Mouse (Mus musculus): ENCODE measurements around the gene Gm49322. TPM values are rescaled to one million over a fixed set of nuclear protein-coding genes. Genes with fewer than 3 reads are reported as not detected.

Gene Gm49322
- polyA plus RNA-seq, 1 experiment from 2014 or later: 4.4 TPM

GRCm38 (mm10) chr10:80620365-80620764, 14.5 kb downstream of the Gm49322 start:
- Histone ChIP-seq H3K9me3 (ENCODE audit: control insufficient read depth, low read length) (no peaks in the 10 kb centered on the region), H3K4me1 (replicated peaks; ENCODE audit: control insufficient read depth, insufficient read depth, low read length) (peaks cover 20% of the 10 kb centered on the region), H3K36me3 (ENCODE audit: control insufficient read depth, insufficient read depth, low read length) (peaks cover 3% of the 10 kb centered on the region; the same call in 1 of the 2 replicates), H3K4me2 (ENCODE audit: low read depth, low read length) (no peak overlapping the region), H3K9ac (ENCODE audit: low read length) (no peak overlapping the region), H3K27me3 (ENCODE audit: control insufficient read depth, insufficient read depth, low read depth, low read length) (no peaks in the 10 kb centered on the region), H3K27ac (ENCODE audit: low read length) (no peak overlapping the region), H3K4me3 (ENCODE audit: low read length) (no peak overlapping the region)
- 76% methylated on average over 9 of the region's 9 CpGs for WGBS
- no peak for ATAC-seq (ENCODE audit: low read depth)

DNA sequence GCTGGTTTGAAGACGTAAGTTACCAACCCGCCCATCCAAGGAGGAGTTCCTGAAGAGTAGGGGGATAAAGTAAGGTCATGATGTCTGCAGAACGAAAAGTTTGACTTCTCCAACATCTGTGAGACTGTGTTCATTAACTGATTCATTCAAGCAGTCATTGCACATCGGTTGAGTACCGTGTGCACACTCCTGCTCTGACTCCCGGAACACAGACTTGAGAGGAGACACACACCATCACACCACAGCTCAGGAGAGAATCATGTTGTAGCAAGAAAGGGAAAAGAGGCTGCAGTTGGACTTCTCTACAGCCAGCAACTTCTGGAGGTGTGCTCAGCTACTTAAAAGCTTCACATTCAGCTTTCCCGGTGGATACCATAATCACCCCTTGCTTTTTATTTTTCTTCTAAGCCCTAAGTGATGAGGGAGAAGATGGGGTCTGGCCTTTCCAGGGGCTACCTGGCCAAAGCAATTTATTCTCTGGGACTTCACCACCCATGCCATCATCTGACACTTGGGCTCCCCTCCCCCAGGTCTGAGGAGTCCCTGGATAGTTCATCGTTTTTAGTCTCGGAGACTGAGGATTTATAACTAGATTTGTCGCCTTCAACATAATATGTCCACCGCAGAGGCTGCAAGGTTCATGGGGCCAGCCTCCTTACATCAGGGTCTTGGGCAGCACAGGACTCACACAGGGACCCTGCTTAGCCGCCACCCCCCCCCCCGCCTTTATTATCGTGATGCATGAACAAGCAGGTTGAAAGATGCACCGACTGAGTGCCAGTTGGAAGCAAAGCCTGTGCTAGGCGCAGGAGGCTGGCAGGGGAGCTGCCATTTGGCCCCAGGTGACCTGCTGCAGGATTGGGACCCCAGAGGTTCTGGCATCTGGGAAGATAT, 15.2 kb downstream of the Gm49322 start:
- 48% methylated on average over 16 of the region's 16 CpGs for WGBS
- Histone ChIP-seq H3K27me3 (ENCODE audit: control insufficient read depth, insufficient read depth, low read depth, low read length) (no peaks in the 10 kb centered on the region), H3K36me3 (ENCODE audit: control insufficient read depth, insufficient read depth, low read length) (no peaks in the 10 kb centered on the region; the same call in 1 of the 2 replicates), H3K4me2 (ENCODE audit: low read depth, low read length) (peak overlapping the region; percentile 85), H3K27ac (ENCODE audit: low read length) (peak overlapping the region; percentile 97), H3K4me3 (ENCODE audit: low read length) (peak overlapping the region; percentile 71), H3K4me1 (replicated peaks; ENCODE audit: control insufficient read depth, insufficient read depth, low read length) (peaks cover 23% of the 10 kb centered on the region), H3K9me3 (ENCODE audit: control insufficient read depth, low read length) (no peaks in the 10 kb centered on the region), H3K9ac (ENCODE audit: low read length) (peak overlapping the region; percentile 65)
- no peak for ATAC-seq (ENCODE audit: low read depth)

DNA sequence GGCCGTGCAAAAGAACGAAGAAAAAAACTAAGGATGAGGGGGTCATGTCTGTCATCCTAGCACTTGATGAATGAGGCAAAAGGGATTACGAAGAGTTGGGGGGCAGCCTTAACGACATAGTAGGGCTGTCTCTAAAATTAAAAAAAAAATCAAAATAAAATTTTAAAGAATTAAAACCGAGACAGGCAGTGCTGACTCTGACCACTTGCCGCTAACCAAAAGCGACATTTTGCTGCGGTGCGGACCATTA, 15.8 kb downstream of the Gm49322 start:
- Histone ChIP-seq H3K4me2 (ENCODE audit: low read depth, low read length) (peak overlapping the region; percentile 85), H3K4me3 (ENCODE audit: low read length) (peak overlapping the region; percentile 71), H3K27ac (ENCODE audit: low read length) (peak overlapping the region; percentile 97), H3K9ac (ENCODE audit: low read length) (peak overlapping the region; percentile 65), H3K4me1 (replicated peaks; ENCODE audit: control insufficient read depth, insufficient read depth, low read length) (peaks cover 24% of the 10 kb centered on the region), H3K9me3 (ENCODE audit: control insufficient read depth, low read length) (no peaks in the 10 kb centered on the region), H3K36me3 (ENCODE audit: control insufficient read depth, insufficient read depth, low read length) (no peaks in the 10 kb centered on the region; the same call in 1 of the 2 replicates), H3K27me3 (ENCODE audit: control insufficient read depth, insufficient read depth, low read depth, low read length) (no peaks in the 10 kb centered on the region)
- WGBS: 1% methylated on average over 9 of the region's 9 CpGs
- no peak for ATAC-seq (ENCODE audit: low read depth)

DNA sequence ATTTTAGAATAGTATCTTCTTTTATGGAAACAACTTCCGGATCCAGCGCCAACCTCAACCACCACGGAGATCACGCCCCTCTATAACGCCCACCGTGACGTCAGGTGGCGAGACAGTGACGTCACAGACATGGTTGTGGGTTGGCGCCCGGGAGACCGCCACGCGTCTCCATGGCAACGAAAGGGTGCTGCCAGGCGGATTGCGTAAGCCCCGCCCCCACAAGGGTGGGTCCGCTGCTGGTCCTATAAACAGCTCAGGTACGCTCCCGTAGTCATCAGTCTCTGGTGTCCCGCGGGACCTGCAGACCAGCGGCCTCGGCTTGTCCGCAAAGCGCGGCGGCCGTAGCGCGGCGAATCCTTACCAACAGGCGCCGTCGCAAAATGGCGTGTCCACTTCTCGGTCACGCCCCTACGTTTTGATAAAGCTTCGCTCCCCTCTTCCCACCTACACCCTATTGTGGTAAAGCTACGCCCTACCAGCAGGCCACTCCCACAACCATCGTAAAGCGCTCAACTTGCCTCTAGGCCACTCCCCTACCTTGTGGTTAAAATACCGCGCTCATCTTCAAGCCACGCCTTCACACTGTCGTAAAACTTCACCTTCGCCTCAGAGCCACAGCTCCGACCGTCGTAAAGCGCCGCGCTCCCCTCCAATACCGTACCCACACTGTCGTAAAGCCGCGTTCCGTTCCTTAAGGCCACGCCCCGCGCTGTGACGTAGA, 16.3 kb downstream of the Gm49322 start:
- H3K4me3 ChIP-seq (ENCODE audit: low read length): peak overlapping the region; percentile 88
- H3K9ac ChIP-seq (ENCODE audit: low read length): peak overlapping the region; percentile 65
- WGBS: under 1% methylated on average over 64 of the region's 64 CpGs
- H3K4me1 ChIP-seq (replicated peaks; ENCODE audit: control insufficient read depth, insufficient read depth, low read length): peaks cover 24% of the 10 kb centered on the region
- no peaks in the 10 kb centered on the region for H3K27me3 ChIP-seq (ENCODE audit: control insufficient read depth, insufficient read depth, low read depth, low read length)
- peak overlapping the region; percentile 97 for H3K27ac ChIP-seq (ENCODE audit: low read length)
- H3K9me3 ChIP-seq (ENCODE audit: control insufficient read depth, low read length): no peaks in the 10 kb centered on the region
- ATAC-seq (ENCODE audit: low read depth): peak; percentile 97
- H3K4me2 ChIP-seq (ENCODE audit: low read depth, low read length): peak overlapping the region; percentile 85
- H3K36me3 ChIP-seq (ENCODE audit: control insufficient read depth, insufficient read depth, low read length): no peaks in the 10 kb centered on the region; the same call in 1 of the 2 replicates

GRCm38 (mm10) chr10:80622661-80623456, 17.0 kb downstream of the Gm49322 start, which contains the start of gene Csnk1g2:
Gene Csnk1g2, plus strand, starts transcription at chr10:80622838.
- H3K27me3 ChIP-seq (ENCODE audit: control insufficient read depth, insufficient read depth, low read depth, low read length): no peaks in the 10 kb centered on the region
- peak within 1 kb of the TSS; percentile 94 for H3K9ac ChIP-seq (ENCODE audit: low read length)
- peaks cover 30% of the 10 kb centered on the region for H3K4me1 ChIP-seq (replicated peaks; ENCODE audit: control insufficient read depth, insufficient read depth, low read length)
- H3K27ac ChIP-seq (ENCODE audit: low read length): peak within 1 kb of the TSS; percentile 97
- peak; percentile 7 for ATAC-seq (ENCODE audit: low read depth)
- peak within 1 kb of the TSS; percentile 97 for H3K4me2 ChIP-seq (ENCODE audit: low read depth, low read length)
- WGBS: under 1% methylated on average over 47 of the region's 85 CpGs
- H3K4me3 ChIP-seq (ENCODE audit: low read length): peak within 1 kb of the TSS; percentile 88
- H3K36me3 ChIP-seq (ENCODE audit: control insufficient read depth, insufficient read depth, low read length): no peaks in the 10 kb centered on the region; the same call in 1 of the 2 replicates
- no peaks in the 10 kb centered on the region for H3K9me3 ChIP-seq (ENCODE audit: control insufficient read depth, low read length)

DNA sequence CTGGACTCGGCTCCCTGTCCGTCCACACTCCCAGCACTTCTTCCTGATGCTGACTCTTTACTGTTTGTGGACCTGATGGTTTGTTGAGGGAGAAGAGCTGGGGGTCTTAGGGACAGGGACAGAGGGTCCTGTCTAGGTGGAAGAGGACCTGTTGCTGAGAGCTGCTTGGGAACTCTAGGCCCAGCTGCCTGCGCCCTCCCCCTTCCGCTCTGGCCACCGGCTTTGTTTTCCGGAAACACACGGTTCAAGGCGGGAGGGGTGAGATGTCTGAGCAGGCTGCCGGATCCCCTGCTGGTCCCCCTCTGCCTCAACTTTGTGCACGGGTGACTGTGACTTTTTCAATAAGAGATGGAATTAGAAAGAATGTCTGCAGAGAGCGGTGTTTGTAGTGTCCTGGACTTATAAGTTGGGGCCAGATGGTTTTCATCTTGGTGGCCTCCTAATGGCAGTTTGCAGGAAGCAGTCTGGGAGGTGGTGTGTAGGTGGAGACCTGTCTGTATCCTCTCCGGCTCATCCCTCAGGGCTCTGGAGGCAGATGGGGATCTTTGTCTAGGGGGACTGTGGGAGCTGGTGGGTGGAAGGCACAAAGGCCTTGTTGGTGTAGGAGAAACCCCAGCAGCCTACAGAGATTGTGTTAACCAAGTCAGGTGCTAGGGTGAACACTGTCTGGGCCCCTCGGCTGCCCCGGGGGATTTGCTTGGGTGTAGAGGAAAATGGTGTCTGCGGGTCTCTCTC, 17.8 kb downstream of the Gm49322 start:
- H3K4me1 ChIP-seq (replicated peaks; ENCODE audit: control insufficient read depth, insufficient read depth, low read length): peaks cover 30% of the 10 kb centered on the region
- no peak for ATAC-seq (ENCODE audit: low read depth)
- no peaks in the 10 kb centered on the region for H3K9me3 ChIP-seq (ENCODE audit: control insufficient read depth, low read length)
- H3K4me2 ChIP-seq (ENCODE audit: low read depth, low read length): peak overlapping the region; percentile 97
- H3K27ac ChIP-seq (ENCODE audit: low read length): peak overlapping the region; percentile 90
- H3K9ac ChIP-seq (ENCODE audit: low read length): peak overlapping the region; percentile 94
- H3K27me3 ChIP-seq (ENCODE audit: control insufficient read depth, insufficient read depth, low read depth, low read length): no peaks in the 10 kb centered on the region
- H3K4me3 ChIP-seq (ENCODE audit: low read length): peak overlapping the region; percentile 88
- 7% methylated on average over 15 of the region's 15 CpGs for WGBS
- no peaks in the 10 kb centered on the region; the same call in 1 of the 2 replicates for H3K36me3 ChIP-seq (ENCODE audit: control insufficient read depth, insufficient read depth, low read length)

DNA sequence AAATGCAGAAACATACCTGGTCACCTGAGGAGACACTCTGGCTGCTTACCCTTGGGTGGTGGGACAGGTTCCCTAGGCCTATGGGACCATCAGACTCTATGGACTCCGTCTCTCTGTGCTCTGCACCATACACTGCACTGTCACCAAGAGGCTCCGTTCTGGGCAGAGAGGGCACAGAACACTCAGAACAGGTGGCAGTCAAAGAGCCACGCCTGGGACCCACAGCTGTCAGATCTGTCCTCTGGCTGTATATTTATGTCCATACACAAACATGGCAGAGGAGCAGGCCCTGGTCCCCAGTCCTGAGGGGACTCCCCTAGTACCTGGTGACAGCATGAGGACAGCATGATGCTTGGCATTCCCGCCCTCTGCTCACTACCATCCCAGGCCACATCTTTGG, 19.9 kb downstream of the Gm49322 start:
- Histone ChIP-seq H3K27ac (ENCODE audit: low read length) (no peak overlapping the region), H3K9ac (ENCODE audit: low read length) (no peak overlapping the region)
- 89% methylated on average over 4 of the region's 4 CpGs for WGBS

GRCm38 (mm10) chr10:80627685-80628084, 21.9 kb downstream of the Gm49322 start:
- 57% methylated on average over 1 of the region's 2 CpGs for WGBS
- Histone ChIP-seq H3K4me3 (ENCODE audit: low read length) (no peak overlapping the region), H3K36me3 (ENCODE audit: control insufficient read depth, insufficient read depth, low read length) (no peaks in the 10 kb centered on the region; the same call in 1 of the 2 replicates), H3K27me3 (ENCODE audit: control insufficient read depth, insufficient read depth, low read depth, low read length) (no peaks in the 10 kb centered on the region), H3K9me3 (ENCODE audit: control insufficient read depth, low read length) (no peaks in the 10 kb centered on the region), H3K4me1 (replicated peaks; ENCODE audit: control insufficient read depth, insufficient read depth, low read length) (peaks cover 25% of the 10 kb centered on the region), H3K9ac (ENCODE audit: low read length) (peak overlapping the region; percentile 32; the same call in 1 of the 2 replicates), H3K27ac (ENCODE audit: low read length) (no peak overlapping the region), H3K4me2 (ENCODE audit: low read depth, low read length) (no peak overlapping the region)
- no peak for ATAC-seq (ENCODE audit: low read depth)

More for the DNA sequence above, 19.9 kb downstream of the Gm49322 start:
- H3K4me3 ChIP-seq (ENCODE audit: low read length): no peak overlapping the region
- no peak for ATAC-seq (ENCODE audit: low read depth)
- H3K4me1 ChIP-seq (replicated peaks; ENCODE audit: control insufficient read depth, insufficient read depth, low read length): peaks cover 30% of the 10 kb centered on the region
- no peaks in the 10 kb centered on the region for H3K27me3 ChIP-seq (ENCODE audit: control insufficient read depth, insufficient read depth, low read depth, low read length)
- no peaks in the 10 kb centered on the region; the same call in 1 of the 2 replicates for H3K36me3 ChIP-seq (ENCODE audit: control insufficient read depth, insufficient read depth, low read length)
- no peaks in the 10 kb centered on the region for H3K9me3 ChIP-seq (ENCODE audit: control insufficient read depth, low read length)
- no peak overlapping the region for H3K4me2 ChIP-seq (ENCODE audit: low read depth, low read length)

Measured in lung, embryonic 16.5 days (tissue).